Mouse (Mus musculus): ENCODE results near the gene Clec3b. TPM values are rescaled to one million over a fixed set of nuclear protein-coding genes. Genes with fewer than 3 reads are reported as not detected.
A peak's percentile ranks its signal among the peaks of the same experiment; 100 is the strongest.

Gene Clec3b
- 0.20 TPM in 1 of 2 replicates, not detected in the other for polyA plus RNA-seq (2015; fragmentation: Nextera tagmentation; extraction: Ambion mirVana)

- 77% methylated on average over 5 of the region's 5 CpGs for WGBS (ENCODE audit: insufficient replicate concordance)
- Histone ChIP-seq H3K4me2 (ENCODE audit: low read depth, low read length) (no peak within 1 kb of the TSS), H3K27me3 (ENCODE audit: control insufficient read depth, insufficient read depth, low read depth, low read length) (no peaks in the 10 kb centered on the region), H3K9me3 (replicated peaks; ENCODE audit: control insufficient read depth, low read length) (no peaks in the 10 kb centered on the region), H3K27ac (ENCODE audit: low read length) (no peak within 1 kb of the TSS), H3K36me3 (ENCODE audit: control insufficient read depth, insufficient read depth) (no peaks in the 10 kb centered on the region), H3K4me3 (ENCODE audit: low read depth, low read length) (no peak within 1 kb of the TSS), H3K4me1 (ENCODE audit: control insufficient read depth, low read depth, low read length) (no peaks in the 10 kb centered on the region), H3K9ac (ENCODE audit: low read depth, low read length) (no peak within 1 kb of the TSS)
- ATAC-seq (ENCODE audit: low read depth) = no peak
Measured at GRCm38 (mm10) chr9:123150241-123151020, at the start of gene Clec3b. Gene Clec3b (plus strand): TSS chr9:123150946.

- Histone ChIP-seq H3K4me3 (ENCODE audit: low read depth, low read length) (no peak overlapping the region), H3K4me2 (ENCODE audit: low read depth, low read length) (no peak overlapping the region), H3K27ac (ENCODE audit: low read length) (no peak overlapping the region), H3K27me3 (ENCODE audit: control insufficient read depth, insufficient read depth, low read depth, low read length) (no peaks in the 10 kb centered on the region), H3K36me3 (ENCODE audit: control insufficient read depth, insufficient read depth) (peaks cover 14% of the 10 kb centered on the region), H3K9me3 (replicated peaks; ENCODE audit: control insufficient read depth, low read length) (no peaks in the 10 kb centered on the region), H3K4me1 (ENCODE audit: control insufficient read depth, low read depth, low read length) (peaks cover 3% of the 10 kb centered on the region; the same call in 1 of the 2 replicates), H3K9ac (ENCODE audit: low read depth, low read length) (no peak overlapping the region)
- no peak for ATAC-seq (ENCODE audit: low read depth)
Measured at GRCm38 (mm10) chr9:123103425-123103824, 47.3 kb upstream of the Clec3b start.

- Histone ChIP-seq H3K4me1 (ENCODE audit: control insufficient read depth, low read depth, low read length) (peaks cover 3% of the 10 kb centered on the region; the same call in 1 of the 2 replicates), H3K4me3 (ENCODE audit: low read depth, low read length) (no peak overlapping the region), H3K4me2 (ENCODE audit: low read depth, low read length) (no peak overlapping the region), H3K27me3 (ENCODE audit: control insufficient read depth, insufficient read depth, low read depth, low read length) (no peaks in the 10 kb centered on the region), H3K36me3 (ENCODE audit: control insufficient read depth, insufficient read depth) (peaks cover 11% of the 10 kb centered on the region), H3K9ac (ENCODE audit: low read depth, low read length) (no peak overlapping the region), H3K9me3 (replicated peaks; ENCODE audit: control insufficient read depth, low read length) (no peaks in the 10 kb centered on the region), H3K27ac (ENCODE audit: low read length) (no peak overlapping the region)
- ATAC-seq (ENCODE audit: low read depth) = no peak
Measured at GRCm38 (mm10) chr9:123104362-123104761, 46.4 kb upstream of the Clec3b start.

- Histone ChIP-seq H3K4me1 (ENCODE audit: control insufficient read depth, low read depth, low read length) (peaks cover 12% of the 10 kb centered on the region), H3K4me2 (ENCODE audit: low read depth, low read length) (no peak overlapping the region), H3K4me3 (ENCODE audit: low read depth, low read length) (no peak overlapping the region), H3K36me3 (ENCODE audit: control insufficient read depth, insufficient read depth) (no peaks in the 10 kb centered on the region), H3K9me3 (replicated peaks; ENCODE audit: control insufficient read depth, low read length) (no peaks in the 10 kb centered on the region), H3K27ac (ENCODE audit: low read length) (no peak overlapping the region), H3K27me3 (ENCODE audit: control insufficient read depth, insufficient read depth, low read depth, low read length) (no peaks in the 10 kb centered on the region), H3K9ac (ENCODE audit: low read depth, low read length) (no peak overlapping the region)
- ATAC-seq (ENCODE audit: low read depth) = 0 out of 2 replicates have a peak, but pooled peaks have one; percentile 60
- WGBS (ENCODE audit: insufficient replicate concordance) = 77% methylated on average over 4 of the region's 4 CpGs
Measured at GRCm38 (mm10) chr9:123107186-123107585, 43.6 kb upstream of the Clec3b start.

- Histone ChIP-seq H3K27me3 (ENCODE audit: control insufficient read depth, insufficient read depth, low read depth, low read length) (no peaks in the 10 kb centered on the region), H3K4me2 (ENCODE audit: low read depth, low read length) (no peak overlapping the region), H3K9me3 (replicated peaks; ENCODE audit: control insufficient read depth, low read length) (no peaks in the 10 kb centered on the region), H3K4me3 (ENCODE audit: low read depth, low read length) (no peak overlapping the region), H3K36me3 (ENCODE audit: control insufficient read depth, insufficient read depth) (no peaks in the 10 kb centered on the region), H3K9ac (ENCODE audit: low read depth, low read length) (no peak overlapping the region), H3K4me1 (ENCODE audit: control insufficient read depth, low read depth, low read length) (peaks cover 20% of the 10 kb centered on the region), H3K27ac (ENCODE audit: low read length) (0 out of 2 replicates have a peak overlapping the region, but pooled peaks have one; percentile 9)
- ATAC-seq (ENCODE audit: low read depth) = no peak
- WGBS (ENCODE audit: insufficient replicate concordance) = 69% methylated on average over 7 of the region's 7 CpGs
Measured at GRCm38 (mm10) chr9:123109188-123109587, 41.6 kb upstream of the Clec3b start.

- Histone ChIP-seq H3K4me1 (ENCODE audit: control insufficient read depth, low read depth, low read length) (peaks cover 26% of the 10 kb centered on the region), H3K27me3 (ENCODE audit: control insufficient read depth, insufficient read depth, low read depth, low read length) (no peaks in the 10 kb centered on the region), H3K9me3 (replicated peaks; ENCODE audit: control insufficient read depth, low read length) (no peaks in the 10 kb centered on the region), H3K9ac (ENCODE audit: low read depth, low read length) (peak overlapping the region; percentile 89), H3K4me3 (ENCODE audit: low read depth, low read length) (peak overlapping the region; percentile 91), H3K27ac (ENCODE audit: low read length) (no peak overlapping the region; the same call in 1 of the 2 replicates), H3K36me3 (ENCODE audit: control insufficient read depth, insufficient read depth) (no peaks in the 10 kb centered on the region), H3K4me2 (ENCODE audit: low read depth, low read length) (peak overlapping the region; percentile 88)
- no peak for ATAC-seq (ENCODE audit: low read depth)
- 32% methylated on average over 8 of the region's 8 CpGs for WGBS (ENCODE audit: insufficient replicate concordance)
Measured at GRCm38 (mm10) chr9:123111751-123112221, 39.0 kb upstream of the Clec3b start.

- Histone ChIP-seq H3K4me3 (ENCODE audit: low read depth, low read length) (peak within 1 kb of the TSS; percentile 91), H3K27ac (ENCODE audit: low read length) (peak within 1 kb of the TSS; percentile 88), H3K9me3 (replicated peaks; ENCODE audit: control insufficient read depth, low read length) (no peaks in the 10 kb centered on the region), H3K4me2 (ENCODE audit: low read depth, low read length) (peak within 1 kb of the TSS; percentile 88), H3K36me3 (ENCODE audit: control insufficient read depth, insufficient read depth) (no peaks in the 10 kb centered on the region), H3K27me3 (ENCODE audit: control insufficient read depth, insufficient read depth, low read depth, low read length) (no peaks in the 10 kb centered on the region), H3K4me1 (ENCODE audit: control insufficient read depth, low read depth, low read length) (peaks cover 26% of the 10 kb centered on the region), H3K9ac (ENCODE audit: low read depth, low read length) (peak within 1 kb of the TSS; percentile 89)
- peak; percentile 95 for ATAC-seq (ENCODE audit: low read depth)
- WGBS (ENCODE audit: insufficient replicate concordance) = under 1% methylated on average over 79 of the region's 79 CpGs
Measured at GRCm38 (mm10) chr9:123112805-123113521, 37.8 kb upstream of the Clec3b start, which contains the start of the genes Zdhhc3 and Exosc7. Gene Zdhhc3 (minus strand): TSS chr9:123113205. Gene Exosc7 (plus strand): TSS chr9:123113215.

- 49% methylated on average over 6 of the region's 6 CpGs for WGBS (ENCODE audit: insufficient replicate concordance)
- Histone ChIP-seq H3K9me3 (replicated peaks; ENCODE audit: control insufficient read depth, low read length) (no peaks in the 10 kb centered on the region), H3K9ac (ENCODE audit: low read depth, low read length) (peak overlapping the region; percentile 89), H3K4me2 (ENCODE audit: low read depth, low read length) (peak overlapping the region; percentile 88), H3K27ac (ENCODE audit: low read length) (no peak overlapping the region), H3K36me3 (ENCODE audit: control insufficient read depth, insufficient read depth) (no peaks in the 10 kb centered on the region), H3K4me3 (ENCODE audit: low read depth, low read length) (peak overlapping the region; percentile 91), H3K27me3 (ENCODE audit: control insufficient read depth, insufficient read depth, low read depth, low read length) (no peaks in the 10 kb centered on the region), H3K4me1 (ENCODE audit: control insufficient read depth, low read depth, low read length) (peaks cover 26% of the 10 kb centered on the region)
- ATAC-seq (ENCODE audit: low read depth) = no peak
Measured at GRCm38 (mm10) chr9:123113931-123114330, 36.8 kb upstream of the Clec3b start.

GRCm38 (mm10) chr9:123115566-123115965 is 35.2 kb upstream of the Clec3b start:
- Histone ChIP-seq H3K27ac (ENCODE audit: low read length) (no peak overlapping the region), H3K27me3 (ENCODE audit: control insufficient read depth, insufficient read depth, low read depth, low read length) (no peaks in the 10 kb centered on the region), H3K4me3 (ENCODE audit: low read depth, low read length) (no peak overlapping the region), H3K36me3 (ENCODE audit: control insufficient read depth, insufficient read depth) (peaks cover 15% of the 10 kb centered on the region), H3K4me1 (ENCODE audit: control insufficient read depth, low read depth, low read length) (peaks cover 24% of the 10 kb centered on the region), H3K9me3 (replicated peaks; ENCODE audit: control insufficient read depth, low read length) (no peaks in the 10 kb centered on the region), H3K4me2 (ENCODE audit: low read depth, low read length) (no peak overlapping the region), H3K9ac (ENCODE audit: low read depth, low read length) (no peak overlapping the region)
- WGBS (ENCODE audit: insufficient replicate concordance) = 69% methylated on average over 1 of the region's 1 CpGs
- no peak for ATAC-seq (ENCODE audit: low read depth)
